Mouse (Mus musculus): ENCODE results near the gene Tomm34.

Gene Tomm34

DNA sequence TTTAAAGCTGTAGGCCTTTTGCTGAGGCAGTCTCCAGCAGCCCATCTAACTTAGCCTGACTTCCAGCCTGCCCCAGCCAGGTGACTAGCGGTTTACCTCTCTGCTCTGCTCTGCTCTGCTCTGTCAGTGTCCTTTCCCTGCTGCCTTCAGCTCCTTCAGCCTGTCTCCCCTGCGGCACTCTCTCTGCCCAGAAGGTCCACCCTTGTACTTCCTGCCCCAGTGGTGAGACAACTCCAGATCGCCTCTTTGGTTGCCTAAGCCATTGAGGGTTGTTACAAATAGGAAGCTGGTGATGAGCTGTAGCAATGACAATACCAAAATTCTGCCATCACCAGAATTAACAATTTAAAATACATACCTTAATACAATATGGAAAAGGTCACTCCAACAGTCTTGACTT, 60.0 kb downstream of the Tomm34 start:
- no peak for DNase-seq (ENCODE audit: low read depth, low spot score)

DNA sequence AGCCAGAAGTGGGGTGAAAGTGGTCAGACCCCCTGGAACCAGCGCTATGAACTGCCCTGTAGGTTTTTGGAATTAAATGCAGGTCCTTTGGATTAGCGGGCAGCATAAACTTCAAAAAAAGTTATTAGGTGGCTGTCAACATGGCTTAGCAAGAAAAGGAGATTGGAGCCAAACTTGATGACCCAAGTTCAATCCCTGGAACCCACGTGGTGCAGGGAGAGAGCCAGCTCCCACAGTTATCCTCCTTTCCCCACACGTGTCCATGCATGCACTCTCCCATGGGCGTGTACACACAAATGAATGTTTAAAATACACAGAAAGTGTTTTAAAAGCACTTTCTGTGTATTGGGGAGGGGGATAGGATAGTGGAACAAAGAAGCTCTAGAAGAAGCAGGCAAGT, 60.5 kb downstream of the Tomm34 start:
- no peak for DNase-seq (ENCODE audit: low read depth, low spot score)

DNA sequence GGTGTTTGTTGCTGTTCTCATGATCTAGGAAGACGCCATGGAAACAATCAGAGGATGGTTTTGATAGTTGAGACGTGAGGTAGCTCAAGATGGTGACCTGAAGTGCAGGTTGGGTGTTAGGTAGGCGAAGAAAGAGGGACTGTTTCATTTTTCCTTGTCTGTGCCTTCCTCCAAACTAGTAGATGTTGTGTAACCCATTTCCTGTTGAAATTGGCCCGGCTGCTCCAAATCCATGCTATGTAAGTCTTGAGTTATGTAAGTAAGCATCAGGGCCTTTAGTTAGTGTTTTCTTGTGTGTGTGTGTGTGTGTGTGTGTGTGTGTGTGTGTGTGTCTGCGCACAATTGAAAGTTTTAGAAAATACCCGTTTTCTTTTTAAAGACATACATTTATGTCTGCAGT, 61.7 kb downstream of the Tomm34 start:
- DNase-seq (ENCODE audit: low read depth, low spot score): no peak

DNA sequence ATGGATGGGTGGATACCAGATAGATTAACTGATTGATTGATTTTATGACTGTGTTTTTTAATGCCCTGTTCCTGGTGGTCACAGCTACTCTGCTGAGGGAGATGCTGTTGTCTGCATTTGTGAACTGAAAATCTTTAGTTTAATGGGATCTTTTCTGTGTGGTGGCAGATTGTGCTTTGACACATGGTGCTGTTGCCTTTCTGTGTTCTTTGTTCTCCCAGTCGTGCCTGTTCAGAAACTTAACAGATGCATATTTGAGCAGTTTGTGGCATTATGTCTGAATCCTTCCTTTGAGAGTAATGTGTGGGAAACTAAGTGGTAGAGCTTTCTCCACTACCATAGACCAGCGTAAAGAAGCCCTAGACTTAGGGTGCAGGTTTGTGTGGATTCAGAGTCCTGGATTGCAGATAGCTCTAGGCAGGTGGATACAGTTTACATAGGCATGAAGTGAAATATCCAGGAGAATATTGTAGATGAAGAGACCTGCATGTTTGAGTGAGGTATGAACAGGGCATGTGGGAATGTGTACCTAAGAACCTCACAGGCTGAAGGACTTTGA, 62.9 kb downstream of the Tomm34 start:
- DNase-seq (ENCODE audit: low read depth, low spot score): no peak

DNA sequence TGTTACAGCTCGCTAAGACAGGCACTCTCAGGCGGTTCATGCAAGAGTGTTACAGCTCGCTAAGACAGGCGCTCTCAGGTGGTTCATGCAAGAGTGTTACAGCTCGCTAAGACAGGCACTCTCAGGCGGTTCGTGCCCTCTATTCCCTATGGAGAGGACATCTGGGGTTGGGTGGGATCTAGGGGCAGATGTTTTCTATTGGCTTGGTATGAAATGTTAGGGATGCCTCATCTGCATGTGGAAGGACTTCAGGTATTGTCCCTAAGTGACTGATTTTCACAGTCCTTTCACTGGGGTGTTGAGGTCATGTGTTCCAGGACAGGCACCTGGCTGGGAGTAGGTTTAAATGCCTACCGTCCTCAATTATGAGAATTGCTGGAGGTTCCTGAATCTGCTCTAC, 63.4 kb downstream of the Tomm34 start:
- no peak for DNase-seq (ENCODE audit: low read depth, low spot score)

DNA sequence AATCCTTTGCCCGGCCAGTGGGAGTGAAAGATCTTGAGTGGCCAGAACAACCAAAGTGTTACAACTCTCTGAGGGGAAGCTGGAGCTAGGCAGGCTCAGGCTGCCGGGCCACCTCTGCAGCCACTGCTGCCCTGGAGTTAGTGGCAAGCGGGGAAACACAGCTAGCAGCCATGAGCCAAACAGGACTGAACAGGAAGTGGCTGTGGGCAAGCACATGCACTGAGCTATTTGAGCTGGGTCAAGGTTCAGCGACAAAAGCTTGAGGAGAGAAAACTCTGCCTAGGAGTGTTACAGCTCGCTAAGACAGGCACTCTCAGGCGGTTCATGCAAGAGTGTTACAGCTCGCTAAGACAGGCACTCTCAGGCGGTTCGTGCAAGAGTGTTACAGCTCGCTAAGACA, 64.0 kb downstream of the Tomm34 start:
- DNase-seq (ENCODE audit: low read depth, low spot score): peak; percentile 61

DNA sequence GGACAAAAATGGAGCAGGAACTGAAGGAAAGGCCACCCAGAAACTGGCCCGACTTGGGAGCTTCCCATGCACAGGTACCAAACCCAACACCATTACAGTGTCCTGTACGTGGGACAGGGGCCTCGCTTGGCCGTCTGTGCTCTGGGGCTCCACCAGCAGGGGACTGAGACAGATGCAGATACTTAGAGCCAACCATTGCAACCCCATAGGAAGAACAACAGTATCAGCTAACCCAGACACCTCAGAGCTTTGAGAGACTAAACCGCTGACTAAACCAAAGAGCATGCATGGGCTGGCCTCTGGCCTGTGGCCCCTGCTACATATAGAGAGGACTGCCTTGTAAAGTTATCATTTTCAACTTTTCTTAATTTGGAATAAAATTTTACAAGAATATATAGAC, 66.5 kb downstream of the Tomm34 start:
- no peak for DNase-seq (ENCODE audit: low read depth, low spot score)

Measured in CD4-positive, CD25-positive, alpha-beta regulatory T cell, adult 2 months (primary cell).